Mouse (Mus musculus): ENCODE data around the gene Gm12569.

Gm12569 gene

DNA sequence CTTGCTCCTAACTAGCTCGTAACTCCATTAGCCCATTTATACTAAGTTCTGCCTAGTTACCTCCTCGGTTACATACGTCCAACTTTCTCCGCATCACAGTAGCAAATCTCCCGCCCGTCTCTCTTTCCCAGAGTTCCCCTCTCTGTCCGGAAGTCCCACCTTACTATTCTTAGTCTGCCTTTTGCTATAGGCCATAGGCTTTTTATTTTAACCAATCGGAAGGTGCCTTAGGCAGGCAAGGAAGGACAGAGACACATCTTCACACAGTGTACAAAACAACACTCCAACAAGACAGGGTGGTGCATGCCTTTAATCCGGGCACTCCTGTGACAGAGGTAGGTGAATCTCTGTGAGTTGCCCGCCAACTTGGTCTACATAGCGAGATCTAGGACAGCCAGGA is at the start of gene Gm12569:
Gm12569 (plus strand) TSS at position 166 of the 400 bp plus-strand sequence.
- no peak for DNase-seq

DNA sequence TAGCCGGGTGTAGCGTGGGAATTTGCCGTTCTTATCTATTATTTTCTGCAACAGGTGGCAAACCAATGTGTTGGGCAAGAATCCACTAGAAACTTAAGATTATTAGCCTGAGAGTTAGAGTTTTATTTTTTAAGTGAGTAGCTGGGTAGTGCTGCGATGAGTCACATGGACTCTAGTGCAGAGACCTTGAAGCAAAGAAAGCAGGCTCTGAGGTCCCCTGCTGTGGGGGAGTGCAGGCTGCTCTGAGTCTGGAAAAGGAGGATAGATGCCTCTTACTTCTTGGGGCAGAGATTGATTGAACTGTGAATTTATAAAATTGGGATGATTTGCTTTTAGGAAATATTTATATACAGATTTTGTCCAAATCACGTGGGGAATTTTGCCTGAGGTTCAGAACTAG is 17.5 kb upstream of the Gm12569 start:
- DNase-seq = no peak

DNA sequence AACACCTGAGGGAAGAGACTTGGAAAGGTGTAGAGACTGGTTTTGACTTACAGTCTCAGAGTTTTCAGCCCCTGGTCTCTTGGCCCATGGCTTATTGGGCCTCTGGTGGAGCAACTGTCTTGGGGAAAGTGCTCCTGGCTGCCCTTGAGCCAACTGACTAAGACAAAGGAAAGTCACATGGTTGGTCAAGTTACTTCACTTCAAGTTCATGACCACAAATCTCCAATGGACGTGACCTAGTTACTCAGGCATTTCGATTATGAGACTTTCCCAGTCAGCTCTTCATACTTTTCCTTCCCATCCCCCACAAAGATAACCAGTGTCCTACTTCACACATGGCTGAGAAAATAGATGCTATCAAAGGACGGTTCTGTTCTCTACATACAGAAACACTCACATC is 12.5 kb upstream of the Gm12569 start:
- no peak for DNase-seq

DNA sequence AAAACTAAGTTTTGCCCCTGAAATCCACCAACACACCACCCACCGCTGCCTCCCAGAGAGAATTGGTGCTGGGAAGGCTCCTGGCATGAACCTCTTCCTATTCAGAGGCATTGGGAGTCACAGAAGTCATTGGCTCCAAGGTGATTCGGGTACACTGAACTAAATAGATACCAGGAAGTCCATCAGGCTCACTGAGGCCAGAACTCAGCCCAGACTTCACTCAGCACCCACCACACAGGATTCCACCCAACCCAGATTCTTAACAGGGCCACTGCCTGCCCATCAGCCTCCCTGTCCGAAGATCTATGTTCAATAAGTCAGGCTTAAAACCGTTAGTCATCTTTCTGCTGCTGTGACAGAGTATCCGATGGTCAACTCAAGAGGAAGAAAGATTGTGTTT is 8.8 kb upstream of the Gm12569 start:
- no peak for DNase-seq

DNA sequence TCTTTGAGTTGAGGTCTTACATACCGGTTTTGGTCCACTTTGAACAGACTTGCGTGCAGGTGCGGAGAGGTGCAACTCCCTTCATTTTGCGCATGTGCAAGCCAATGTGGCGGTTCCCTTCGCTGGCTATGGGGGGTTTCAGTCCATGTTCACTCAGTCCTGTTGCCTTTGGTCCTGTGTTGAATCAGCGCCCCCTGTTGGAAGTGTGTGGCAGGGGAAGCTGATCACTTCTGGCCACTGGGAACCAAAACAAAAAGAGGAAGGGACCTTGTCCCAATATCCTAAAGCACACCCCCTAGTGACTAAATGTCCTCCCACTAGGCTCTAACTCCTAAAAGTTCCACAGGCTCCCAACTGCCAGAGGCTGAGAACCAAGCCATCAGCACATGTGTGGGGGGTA is 6.3 kb upstream of the Gm12569 start:
- DNase-seq = no peak

DNA sequence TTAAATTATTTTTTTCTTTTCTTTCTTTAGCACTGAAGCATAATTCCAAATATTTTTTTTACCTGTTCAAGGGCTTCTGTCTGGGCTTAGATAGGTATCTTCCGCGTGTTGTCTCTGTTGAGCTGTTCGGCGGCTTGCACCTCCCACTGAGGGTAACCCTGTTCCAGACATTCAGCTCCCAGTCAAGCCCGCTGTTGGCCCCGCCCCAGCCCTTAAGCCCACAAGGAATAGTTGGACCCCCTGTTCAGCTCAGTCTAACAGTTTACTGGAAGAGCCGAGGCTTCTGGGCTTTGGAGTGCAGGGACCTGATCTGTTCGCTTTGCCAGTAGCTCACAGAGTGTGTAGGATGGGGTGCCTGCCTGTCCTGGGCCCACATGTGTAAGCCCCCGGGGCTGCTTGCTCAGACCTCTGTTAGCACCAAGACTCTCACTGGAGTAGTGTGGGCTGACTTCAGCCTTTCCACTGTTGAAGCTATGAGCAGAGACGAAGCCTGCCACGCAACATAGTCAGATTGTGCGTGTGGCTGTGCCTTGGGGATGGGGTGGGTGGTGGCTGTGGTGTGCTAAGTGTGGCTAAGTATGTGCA is 785 bp upstream of the Gm12569 start:
- DNase-seq = no peak

DNA sequence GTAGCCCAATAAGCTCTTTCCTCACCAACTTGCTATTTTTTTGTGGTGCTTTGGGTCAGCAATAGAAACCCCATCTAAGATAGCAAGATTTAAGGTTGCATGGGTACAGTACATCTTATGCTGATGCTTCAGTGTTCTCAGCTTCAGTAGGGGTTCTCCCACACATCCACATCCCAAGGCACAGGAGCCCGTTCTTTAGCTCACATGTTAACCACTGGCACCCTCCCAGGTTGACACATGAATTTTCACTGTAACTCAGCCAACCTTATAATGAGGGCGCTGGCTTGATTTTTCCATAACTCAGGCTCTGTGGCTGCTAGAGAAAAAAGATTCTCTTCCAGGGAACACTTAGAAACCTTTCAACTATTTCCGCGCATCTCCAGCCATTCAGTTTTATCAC is 6.8 kb downstream of the Gm12569 start:
- no peak for DNase-seq

DNA sequence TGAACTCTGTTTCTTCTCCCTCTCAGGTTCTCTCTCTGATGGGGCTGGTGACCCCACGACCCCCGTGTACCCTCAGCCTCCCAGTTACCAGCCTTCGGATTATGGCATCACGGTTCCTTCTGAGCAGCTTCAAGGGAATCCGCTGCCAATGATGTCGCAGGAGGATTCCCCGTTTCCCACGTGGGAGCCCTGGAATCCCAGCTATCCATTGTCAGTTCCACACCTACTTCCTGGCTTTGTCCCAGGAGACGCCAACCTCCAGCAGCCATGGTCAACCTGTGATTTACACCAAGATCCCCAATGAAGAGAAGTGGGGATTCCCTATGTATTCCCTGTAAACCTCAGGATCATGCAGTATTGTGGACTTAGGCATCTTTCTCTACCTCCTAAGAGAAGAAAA is 14.4 kb downstream of the Gm12569 start:
- DNase-seq = no peak

DNA sequence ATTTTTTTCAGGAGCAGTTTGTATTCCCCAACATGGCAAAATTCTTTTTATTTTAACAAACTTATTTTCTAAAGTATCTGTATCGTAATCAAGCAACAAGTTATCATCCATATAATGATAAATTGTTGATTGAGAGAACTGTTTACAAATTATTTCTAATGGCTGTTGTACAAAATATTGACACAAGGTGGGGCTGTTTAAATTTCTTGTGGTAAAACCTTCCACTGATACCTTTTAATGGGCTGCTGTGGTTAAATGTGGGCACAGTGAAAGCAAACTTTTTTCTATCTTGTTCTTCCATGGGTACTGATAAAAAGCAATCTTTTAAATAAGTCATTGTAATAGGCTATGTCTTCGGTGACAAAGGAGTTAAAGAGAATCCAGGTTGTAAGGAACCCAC is 22.6 kb downstream of the Gm12569 start:
- DNase-seq = no peak

DNA sequence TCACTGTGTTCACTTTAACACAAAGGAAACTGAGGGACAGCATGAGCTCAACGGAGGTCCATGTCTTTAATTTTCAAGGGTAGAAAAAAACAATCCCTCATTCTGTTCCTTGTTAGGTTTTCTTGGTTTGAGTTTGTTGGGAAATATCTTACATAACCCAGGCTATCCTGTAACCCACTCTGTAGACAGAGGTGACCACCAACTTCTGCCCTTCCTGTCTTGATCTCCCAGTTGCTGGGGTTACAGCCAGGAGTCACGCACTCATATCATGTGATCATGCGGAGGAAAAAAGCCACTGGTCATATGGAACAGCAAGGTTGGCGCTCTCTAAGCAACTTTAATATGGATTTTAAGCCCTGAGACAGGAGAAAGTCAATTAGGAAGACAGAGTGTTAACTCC is 36.7 kb downstream of the Gm12569 start:
- DNase-seq = no peak

DNA sequence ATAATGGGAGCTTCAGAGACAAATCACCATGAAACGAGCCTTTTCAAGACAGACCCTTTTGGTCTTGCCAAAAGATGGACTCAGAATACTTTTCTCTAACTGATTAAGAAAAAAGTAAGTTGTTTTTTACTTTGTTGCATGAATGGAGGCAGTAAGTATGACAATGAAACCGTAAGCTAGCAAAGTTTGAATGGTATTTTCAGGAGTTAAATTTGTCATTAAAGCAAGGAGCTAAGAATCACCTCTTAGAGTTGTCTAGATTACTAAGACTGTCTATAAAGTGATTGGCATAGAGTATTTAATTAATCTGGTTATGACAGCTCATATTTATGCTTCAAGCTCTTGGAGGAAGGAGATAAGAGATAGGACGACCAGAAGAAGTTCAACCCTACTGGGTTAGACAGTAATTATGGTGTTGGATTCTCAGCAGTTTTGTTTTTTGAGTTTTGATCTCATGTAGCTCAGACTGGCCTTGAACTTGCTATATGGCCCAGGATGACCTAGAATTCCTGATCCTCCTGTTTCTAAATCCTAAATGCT is 41.5 kb downstream of the Gm12569 start, which contains the start of gene Clk4:
Clk4 (plus strand) TSS at position 51 of the 540 bp plus-strand sequence.
- DNase-seq = no peak

DNA sequence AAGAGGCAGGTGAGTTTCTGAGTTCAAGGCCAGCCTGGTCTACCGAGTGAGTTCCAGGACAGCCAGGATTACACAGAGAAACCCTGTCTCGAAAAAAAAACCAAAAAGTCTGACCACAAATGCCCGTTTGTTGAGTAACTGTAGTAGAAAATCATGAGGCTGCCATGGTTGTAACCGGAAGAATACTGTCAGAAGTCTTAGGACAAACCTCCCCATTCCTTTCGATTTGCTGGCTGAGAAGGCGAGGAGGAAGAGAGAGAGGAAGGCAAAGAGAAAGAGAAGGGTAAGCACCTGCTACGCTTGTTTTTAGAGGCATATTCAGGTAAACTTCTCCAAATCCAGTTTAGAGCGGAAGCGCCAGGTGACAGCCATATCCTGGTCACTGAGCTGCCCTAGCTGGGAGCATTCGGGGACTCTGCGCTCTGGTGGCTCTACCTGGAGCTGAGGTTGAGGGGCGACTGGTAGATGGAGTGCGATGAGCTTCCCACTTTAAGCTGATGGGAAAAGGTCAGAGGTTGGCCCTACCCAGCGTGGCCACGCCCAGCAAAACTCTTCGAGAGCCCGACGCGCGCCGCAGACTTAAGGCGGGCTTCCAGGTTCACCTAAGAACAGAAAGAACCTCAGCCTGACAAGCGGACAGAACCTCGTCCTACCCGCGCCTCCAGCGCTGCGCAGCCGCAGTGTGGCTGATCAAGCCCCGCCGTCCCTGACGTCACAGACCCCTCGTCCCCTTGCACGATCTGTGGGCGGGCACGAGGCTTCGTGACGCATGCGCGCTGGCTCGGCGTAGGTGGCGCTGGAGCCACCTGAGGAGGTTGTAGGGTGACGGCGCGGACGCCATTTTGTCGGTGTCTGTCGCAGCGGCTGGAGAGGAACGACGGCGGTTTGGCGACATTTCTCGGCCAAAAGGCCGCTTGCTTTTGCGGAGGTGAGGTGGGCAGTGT is 42.3 kb downstream of the Gm12569 start, which contains the start of gene BC049762:
BC049762 (minus strand) TSS at position 705 of the 944 bp plus-strand sequence.
- peak; percentile 99 for DNase-seq

DNA sequence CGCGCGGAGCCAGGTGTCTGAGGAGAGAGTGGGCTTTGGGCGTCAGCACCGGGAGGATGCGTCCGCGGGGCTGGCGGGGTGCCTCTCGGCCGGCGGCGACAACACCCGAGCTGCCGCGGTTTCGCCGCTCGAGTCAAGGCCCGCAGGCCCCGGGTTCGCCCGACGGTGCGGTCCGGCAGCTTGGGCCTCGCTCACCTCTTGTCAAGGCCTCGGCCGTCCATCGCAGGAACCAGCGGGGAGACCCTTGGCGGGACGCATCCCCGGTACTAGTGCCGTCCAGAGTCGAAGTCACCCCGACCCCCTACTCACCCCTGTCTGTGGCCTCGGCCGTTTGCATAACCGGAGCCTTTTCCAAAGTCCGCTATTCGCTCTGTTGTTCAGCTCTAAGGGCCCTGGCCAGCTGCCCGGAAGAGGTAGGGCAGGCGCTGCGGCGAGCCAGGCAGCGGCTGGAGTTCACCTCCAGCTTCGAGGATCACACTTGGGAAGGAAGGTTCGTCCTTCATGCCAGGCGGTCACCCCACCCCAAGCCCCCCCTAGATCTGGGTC is 43.1 kb downstream of the Gm12569 start:
- DNase-seq = no peak

DNA sequence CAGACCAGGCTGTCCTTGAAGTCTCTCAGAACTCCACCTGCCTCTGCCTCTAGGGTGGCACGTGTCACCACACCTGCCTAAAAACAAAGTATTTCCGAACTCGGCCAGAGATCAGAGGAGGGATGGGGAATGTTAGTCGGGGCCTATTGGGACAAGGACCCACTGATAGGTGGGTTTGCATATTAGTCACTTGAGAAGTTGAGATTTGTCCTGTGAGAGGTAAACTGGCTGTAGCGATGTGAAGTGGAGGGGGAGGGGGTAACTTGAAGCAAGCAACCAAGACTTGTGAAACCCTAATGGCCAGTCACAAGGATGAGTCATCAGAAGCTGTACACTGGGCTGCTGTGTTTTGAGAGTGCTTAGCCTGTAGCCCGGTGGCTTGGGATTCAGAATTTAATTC is 44.1 kb downstream of the Gm12569 start:
- DNase-seq = peak; percentile 30

DNA sequence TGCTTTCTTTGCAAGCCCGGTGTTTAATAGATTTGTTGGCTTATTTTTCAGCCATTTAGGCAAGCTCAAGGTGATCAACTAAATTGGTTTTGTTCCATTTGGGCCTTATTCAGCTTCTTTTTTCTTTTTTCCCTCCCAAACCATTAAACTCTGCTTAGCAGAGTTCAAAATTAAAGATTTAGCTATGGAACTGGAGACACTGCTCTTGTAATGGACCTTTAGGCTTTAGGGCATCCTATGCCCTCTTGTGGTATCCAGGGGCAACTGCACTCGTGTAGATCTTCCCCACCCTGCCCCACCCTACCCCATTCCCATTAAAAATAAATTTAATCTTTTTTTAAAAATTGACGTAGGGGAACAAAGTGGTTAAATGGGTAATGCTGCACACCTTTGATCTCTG is 45.1 kb downstream of the Gm12569 start:
- peak; percentile 26 for DNase-seq

DNA sequence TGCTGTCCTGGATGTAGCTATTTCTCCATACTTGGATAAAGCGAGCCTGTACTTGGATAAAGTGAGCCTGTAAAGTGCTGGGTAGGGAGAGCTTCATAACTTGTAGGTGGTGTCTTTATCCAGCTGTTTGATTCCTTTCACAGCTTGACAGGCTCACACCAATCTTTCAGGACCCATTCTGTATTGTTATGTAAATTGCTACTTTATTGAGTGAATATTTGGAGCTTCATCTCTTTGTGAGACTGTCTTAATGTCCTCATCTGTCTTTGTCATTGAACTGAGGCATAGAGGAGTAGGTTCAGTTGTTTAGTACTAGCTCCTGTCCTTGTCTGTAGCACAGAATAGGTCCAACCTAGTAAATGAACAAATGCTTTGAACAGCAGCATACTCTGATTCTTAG is 54.1 kb downstream of the Gm12569 start:
- DNase-seq = no peak

Measured in thymus, postnatal 4 days (tissue).